Mouse (Mus musculus) C2C12 (cell line): Measurements from ENCODE around the gene Tsga13.

Experiments used
- CEBPB ChIP-seq: IDR thresholded peaks from one replicate; pipeline ENCODE4 v1.6.1; 2011; ENCODE audit warnings: low read depth, mild to moderate bottlenecking, control low read depth, moderate library complexity
- CTCF ChIP-seq: IDR thresholded peaks from one replicate; pipeline ENCODE4 v1.5.1; 2011; ENCODE audit not compliant: control insufficient read depth, insufficient read depth, insufficient read length

DNA sequence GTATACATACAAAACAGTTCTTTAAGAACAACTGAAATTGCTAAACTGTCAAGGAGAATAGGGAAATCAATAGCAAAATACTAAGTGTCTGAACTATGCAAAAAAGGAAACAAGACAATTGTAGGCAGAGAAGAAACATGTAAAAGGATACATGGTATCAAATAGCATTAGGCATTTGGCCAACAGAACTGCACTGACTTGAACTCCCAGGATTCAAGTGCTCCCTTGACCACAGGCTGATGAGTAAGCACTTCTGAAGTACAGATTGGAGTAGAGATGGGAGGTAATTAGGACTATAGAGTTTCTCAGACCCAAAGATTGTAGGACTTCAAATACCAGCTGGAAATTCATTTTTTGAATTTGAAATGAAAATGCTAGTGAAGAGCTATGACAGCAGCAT lies 38.7 kb downstream of the Tsga13 start:
- TF ChIP-seq CTCF = no peak
- TF ChIP-seq CEBPB = no peak
